Mouse (Mus musculus) cerebellum, adult 11 months (tissue): Measurements from ENCODE around the gene Olfr1202.

Source experiments
- DNase-seq: peaks from one replicate; pipeline ENCODE4 v3.0.0; 2022

Gene Olfr1202

GRCm38 (mm10) chr2:88814196-88814595 is at the start of gene Olfr1202:
Olfr1202 (plus strand) TSS chr2:88814496.
- no peak for DNase-seq

GRCm38 (mm10) chr2:88770388-88770787 is 43.9 kb upstream of the Olfr1202 start, which contains the start of gene Olfr1200:
Olfr1200 (minus strand) TSS chr2:88770488.
- DNase-seq = no peak

GRCm38 (mm10) chr2:88792736-88793135 is 21.6 kb upstream of the Olfr1202 start, which contains the start of gene Olfr1201:
Olfr1201 (plus strand) TSS chr2:88793036.
- DNase-seq = no peak

- DNase-seq = no peak
Observed at GRCm38 (mm10) chr2:88829437-88829836, 15.1 kb downstream of the Olfr1202 start, which contains the start of gene Olfr1205. Olfr1205 (plus strand) TSS chr2:88829737.

GRCm38 (mm10) chr2:88838477-88838876 is 24.2 kb downstream of the Olfr1202 start:
- no peak for DNase-seq

GRCm38 (mm10) chr2:88848992-88849391 is 34.7 kb downstream of the Olfr1202 start, which contains the start of gene Olfr1204:
Olfr1204 (plus strand) TSS chr2:88849292.
- DNase-seq = no peak

DNA sequence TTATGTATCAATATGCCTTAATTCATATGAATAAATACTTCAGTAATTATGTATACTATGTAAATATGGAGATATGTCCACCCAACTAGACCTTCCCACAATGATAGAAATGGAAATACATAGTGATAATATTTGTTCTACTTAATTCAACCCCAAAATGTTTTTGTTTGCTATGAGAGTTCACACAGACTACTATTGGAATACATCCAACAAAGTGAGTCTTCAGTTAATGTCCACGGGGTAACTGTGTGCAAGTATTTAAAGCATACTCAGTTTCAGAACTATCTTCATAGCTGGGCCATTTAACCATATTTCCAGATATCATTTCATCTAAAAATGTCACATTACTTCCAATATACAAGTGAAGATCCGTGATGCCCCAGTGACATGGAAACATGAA is 48.6 kb downstream of the Olfr1202 start, which contains the start of gene Olfr1206:
Olfr1206 (plus strand) TSS at position 301 of the 400 bp plus-strand sequence.
- DNase-seq = no peak
